Mouse (Mus musculus) heart, adult 11 months (tissue): ENCODE measurements around the gene Gm45753.

Experiments used
- DNase-seq: peaks from one replicate; pipeline ENCODE4 v3.0.0; 2022

Gm45753 gene

GRCm38 (mm10) chr8:45269056-45269455 lies 39.2 kb downstream of the Gm45753 start:
- DNase-seq, result no peak

- no peak for DNase-seq
Measured at GRCm38 (mm10) chr8:45268485-45268884, 39.8 kb downstream of the Gm45753 start.

DNA sequence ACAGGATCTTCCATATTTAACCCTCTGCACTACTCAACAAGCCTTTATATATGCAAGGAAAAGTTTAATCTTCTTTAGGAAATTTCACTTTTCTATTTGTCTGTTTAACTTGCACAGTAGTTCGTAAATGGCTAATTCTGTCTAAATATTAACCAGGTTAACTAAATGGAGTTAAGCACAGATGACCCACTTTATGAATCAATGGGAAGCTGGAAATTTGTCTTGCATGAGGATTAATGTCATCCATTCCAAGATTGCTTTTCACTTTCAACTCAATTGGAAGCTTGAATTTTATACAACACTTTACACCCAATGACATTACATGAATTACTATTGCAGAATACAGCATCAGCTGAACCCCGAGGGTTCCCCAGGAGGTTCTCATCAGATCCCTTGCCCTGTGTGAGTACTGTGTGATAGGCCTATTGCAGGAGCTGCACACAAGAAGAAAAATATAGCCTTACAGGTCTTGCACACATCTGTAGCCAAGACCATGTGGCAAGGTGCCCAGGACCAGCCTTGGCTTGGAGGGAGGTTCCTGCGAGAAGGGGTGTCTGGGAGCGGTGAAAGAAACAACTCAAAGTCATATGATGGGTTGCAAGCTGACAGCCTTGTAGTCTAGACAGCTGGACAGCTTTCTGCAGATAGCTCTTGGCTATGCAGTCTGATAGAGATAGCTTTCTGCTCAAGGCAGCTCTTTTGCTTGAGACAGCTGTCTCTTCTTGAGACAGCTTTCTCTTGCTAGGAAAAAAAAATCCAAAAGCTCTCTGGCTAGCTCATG lies 40.5 kb downstream of the Gm45753 start:
- DNase-seq, result peak; percentile 91

GRCm38 (mm10) chr8:45266993-45267392 lies 41.3 kb downstream of the Gm45753 start:
- DNase-seq, result peak; percentile 93

- no peak for DNase-seq
Measured at GRCm38 (mm10) chr8:45264918-45265317, 43.3 kb downstream of the Gm45753 start.

DNA sequence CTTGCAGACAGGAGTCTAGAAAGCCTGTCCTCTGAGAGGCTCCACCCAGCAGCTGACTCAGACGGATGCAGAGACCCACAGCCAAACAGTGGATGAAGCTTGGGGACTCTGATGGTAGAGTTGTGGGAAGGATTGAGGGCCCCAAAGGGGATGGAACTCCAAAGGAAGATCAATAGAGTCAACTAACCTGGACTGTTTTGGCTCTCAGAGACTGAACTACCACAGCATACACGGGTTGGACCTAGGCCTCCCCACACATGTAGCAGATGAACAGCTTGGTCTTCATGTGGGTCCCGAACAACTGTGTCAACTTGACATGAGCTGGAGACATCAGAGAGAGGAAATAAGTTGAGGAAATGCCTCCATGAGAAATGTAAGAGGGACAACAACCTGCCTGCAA lies 45.4 kb downstream of the Gm45753 start:
- DNase-seq, result no peak

DNA sequence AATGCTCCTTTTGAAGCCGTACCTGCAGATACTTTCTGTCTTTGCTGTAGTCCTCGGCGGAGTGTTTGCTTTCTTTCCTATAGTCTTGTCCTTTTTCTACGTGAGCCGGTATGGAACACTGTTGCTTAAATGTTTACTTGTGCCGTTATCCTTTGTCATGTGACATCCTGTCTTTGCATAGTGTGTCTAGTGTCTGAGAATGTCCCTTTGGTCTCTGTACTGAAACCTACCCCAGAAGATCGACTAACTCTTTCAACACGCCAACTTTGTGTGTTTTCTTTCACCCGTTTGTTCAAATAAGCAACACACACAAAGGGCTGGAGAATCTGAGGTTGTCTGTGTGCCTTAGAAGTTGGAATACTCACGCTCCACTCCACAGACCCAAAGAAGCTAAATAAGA lies 46.3 kb downstream of the Gm45753 start, which contains the start of gene F11:
Gene F11, minus strand, starts transcription at position 112 of the 400 bp plus-strand sequence.
- DNase-seq, result no peak

- DNase-seq, result no peak
Measured at GRCm38 (mm10) chr8:45258421-45258820, 49.8 kb downstream of the Gm45753 start.

DNA sequence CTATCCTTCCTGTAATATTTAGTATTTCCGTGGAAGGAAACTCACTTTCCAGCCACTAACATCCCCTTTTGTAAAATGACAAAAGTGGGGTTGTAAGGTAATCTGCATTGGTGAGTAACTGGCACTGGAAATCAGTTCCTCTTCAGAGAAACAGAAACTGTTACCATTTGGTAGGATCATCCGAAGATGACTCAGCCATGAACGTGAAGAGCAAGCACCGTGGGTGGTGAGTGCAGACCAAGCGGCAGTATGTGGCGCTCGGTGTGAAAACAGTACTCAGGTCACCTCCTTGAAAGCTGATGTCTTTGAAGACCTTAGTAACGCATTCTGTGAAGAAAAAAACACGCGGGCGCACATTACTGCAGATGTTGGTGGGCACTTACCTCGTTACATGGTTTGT lies 53.2 kb downstream of the Gm45753 start:
- no peak for DNase-seq

DNA sequence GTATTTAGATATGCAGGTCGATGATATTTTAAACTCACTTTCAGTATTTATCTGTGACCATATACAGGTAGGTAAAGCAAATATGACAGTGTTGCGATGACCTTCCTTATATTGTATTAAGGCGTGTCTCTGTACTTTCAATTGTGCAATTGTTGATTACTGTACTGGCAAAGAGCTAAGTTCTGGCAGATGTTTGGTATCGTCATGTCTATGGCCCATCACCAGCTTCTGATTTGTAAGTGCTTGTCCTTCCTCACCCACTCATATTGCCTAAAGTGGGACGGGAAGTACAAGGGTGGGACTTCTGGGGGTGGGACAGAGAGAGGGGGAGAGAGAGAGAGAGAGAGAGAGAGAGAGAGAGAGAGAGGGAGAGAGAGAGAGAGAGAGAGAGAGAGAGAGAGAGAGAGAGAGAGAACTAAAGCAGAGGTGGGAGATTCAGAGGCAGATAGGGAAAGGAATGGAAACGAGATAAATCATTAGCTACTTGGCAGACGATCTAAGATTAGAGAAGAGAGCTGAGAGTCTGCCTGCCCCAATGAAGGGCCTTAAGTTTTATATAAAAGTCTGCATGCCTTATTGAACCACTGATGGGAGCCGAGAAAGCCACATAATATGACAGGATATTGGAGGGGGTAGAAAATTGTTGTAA lies 53.9 kb downstream of the Gm45753 start:
- DNase-seq, result no peak

DNA sequence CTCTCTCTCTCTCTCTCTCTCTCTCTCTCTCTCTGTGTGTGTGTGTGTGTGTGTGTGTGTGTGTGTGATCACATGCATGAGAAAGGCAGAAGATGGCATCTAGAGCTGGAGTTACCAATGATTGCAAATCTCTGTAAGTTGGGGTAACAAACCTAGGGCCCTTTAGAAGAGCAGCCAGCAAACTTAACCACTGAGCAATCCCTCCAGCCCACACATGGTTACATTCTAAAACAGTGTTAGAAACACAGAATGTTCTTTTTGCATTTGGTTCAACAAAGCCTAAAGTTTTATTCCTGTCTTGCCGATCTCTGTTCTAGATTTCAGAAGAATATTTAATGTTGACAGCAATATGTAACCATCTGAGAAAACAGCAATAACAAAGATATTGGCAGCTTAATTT lies 54.7 kb downstream of the Gm45753 start:
- DNase-seq, result no peak

DNA sequence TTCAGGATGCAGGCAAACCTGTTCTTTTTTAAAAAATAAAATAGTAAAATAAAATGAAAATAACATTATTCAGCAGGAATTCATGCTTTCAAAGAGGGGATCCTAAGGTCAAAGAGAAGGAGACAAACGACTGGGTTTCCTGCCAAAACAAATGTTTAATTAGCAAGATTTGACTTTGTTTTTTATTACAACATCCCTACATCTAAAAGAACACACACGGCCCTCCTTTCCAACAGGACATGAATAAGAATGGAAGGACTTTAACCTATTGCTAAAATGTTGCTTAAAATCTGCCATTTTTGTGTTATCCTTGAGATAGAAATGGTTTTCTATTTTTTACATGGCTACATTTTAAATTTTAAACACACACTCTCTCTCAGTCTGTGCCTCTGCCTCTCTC lies 55.2 kb downstream of the Gm45753 start:
- DNase-seq, result no peak

GRCm38 (mm10) chr8:45246307-45246706 lies 62.0 kb downstream of the Gm45753 start:
- DNase-seq, result no peak

DNA sequence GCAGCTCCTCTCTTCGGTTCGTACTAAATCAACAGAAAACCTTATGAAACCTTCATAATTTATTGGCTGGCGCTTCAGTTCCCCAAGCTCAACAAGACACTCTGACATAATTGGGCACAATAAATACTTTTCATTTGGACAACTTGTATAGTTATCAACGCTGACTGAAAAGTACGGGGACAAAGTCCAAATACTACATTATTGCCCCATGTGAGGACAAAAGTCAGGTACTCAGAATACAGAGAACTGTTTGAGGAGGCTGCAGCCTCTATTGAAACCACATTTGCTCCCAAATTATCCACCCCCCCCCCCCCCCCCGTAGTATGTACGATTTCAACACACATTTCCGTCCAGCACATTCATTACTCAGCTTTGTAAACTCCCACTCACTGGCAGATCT lies 68.9 kb downstream of the Gm45753 start:
- DNase-seq, result no peak

GRCm38 (mm10) chr8:45238282-45238681 lies 70.0 kb downstream of the Gm45753 start:
- no peak for DNase-seq

GRCm38 (mm10) chr8:45236164-45236912 lies 71.9 kb downstream of the Gm45753 start:
- no peak for DNase-seq

DNA sequence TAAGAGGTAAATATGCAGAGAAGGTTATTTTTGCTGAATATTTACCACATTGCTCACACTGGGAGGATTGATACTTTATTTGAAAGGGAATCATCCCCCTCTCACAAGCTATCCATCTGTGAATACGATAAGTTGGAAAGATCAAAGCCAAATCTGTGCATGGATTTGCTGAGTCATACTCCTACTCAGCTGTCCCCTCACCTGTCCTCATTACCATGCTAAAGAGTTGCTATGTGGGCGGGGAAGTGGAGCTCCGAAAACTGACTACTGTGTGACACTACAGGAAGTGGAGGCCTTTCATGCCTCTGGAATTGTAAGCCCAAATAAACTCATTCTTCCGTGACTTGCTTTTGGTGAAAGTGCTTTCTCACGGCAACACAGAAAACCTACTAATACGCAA lies 73.0 kb downstream of the Gm45753 start:
- DNase-seq, result no peak

DNA sequence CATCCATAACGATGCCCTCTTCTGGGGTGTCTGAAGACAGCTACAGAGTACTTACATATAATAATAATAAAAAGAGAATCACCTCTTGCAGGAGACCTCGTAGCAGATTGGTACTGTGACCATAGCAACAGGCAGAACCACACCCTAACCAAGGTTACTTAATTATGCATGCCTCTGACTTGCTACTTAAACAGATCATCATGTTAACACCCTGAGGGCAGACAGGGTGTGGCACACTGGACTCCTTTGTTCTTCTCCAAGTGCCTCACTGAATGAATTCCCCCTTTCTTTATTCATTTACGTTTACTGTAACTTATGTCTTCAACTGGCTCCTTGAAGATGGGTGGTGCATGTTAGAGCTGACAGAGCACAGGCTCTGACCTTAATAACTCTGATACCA lies 75.0 kb downstream of the Gm45753 start:
- DNase-seq, result no peak
